Mouse (Mus musculus) lung, embryonic 16.5 days (tissue): ENCODE measurements at regions not wholly inside any gene's neighbourhood (a gene's known extent, or its start where the extent isn't known, plus 50 kb on each side); places are given as distances from the start of the nearest gene placed in this dataset.
A peak's percentile ranks its signal among the peaks of the same experiment; 100 is the strongest.

Experiments
- ATAC-seq: fragments of 200-750 bp; cut with Nextera tagmentation; 2 replicates; pipeline ENCODE4 v1.8.0; 2017; ENCODE audit warnings: low read depth, mild to moderate bottlenecking, moderate library complexity
- H3K27ac ChIP-seq: fragments of 300-500 bp; sonication (generic); 2 replicates; pipeline ENCODE4 v1.5.1; 2014; ENCODE audit warnings: mild to moderate bottlenecking, control low read depth, low read length
- H3K27me3 ChIP-seq: fragments of 300-500 bp; sonication (generic); 2 replicates; pipeline ENCODE4 v1.6.1; 2014; ENCODE audit warnings: low read depth, low read length, mixed read lengths; ENCODE audit not compliant: control insufficient read depth, insufficient read depth
- H3K36me3 ChIP-seq: fragments of 300-500 bp; sonication (generic); 2 replicates; pipeline ENCODE4 v1.6.1; 2014; ENCODE audit warnings: low read length; ENCODE audit not compliant: control insufficient read depth, insufficient read depth
- H3K4me1 ChIP-seq: fragments of 300-500 bp; sonication (generic); replicated peaks from 2 replicates; pipeline ENCODE4 v1.6.1; 2014; ENCODE audit warnings: low read length, mixed read lengths; ENCODE audit not compliant: control insufficient read depth, insufficient read depth
- H3K4me2 ChIP-seq: fragments of 300-500 bp; sonication (generic); 2 replicates; pipeline ENCODE4 v1.6.1; 2014; ENCODE audit warnings: low read depth, low read length, control low read depth
- H3K4me3 ChIP-seq: fragments of 300-500 bp; sonication (generic); 2 replicates; pipeline ENCODE4 v1.5.1; 2014; ENCODE audit warnings: mild to moderate bottlenecking, low read length, control low read depth
- H3K9ac ChIP-seq: fragments of 300-500 bp; sonication (generic); 2 replicates; pipeline ENCODE4 v1.6.1; 2014; ENCODE audit warnings: low read length, control low read depth
- H3K9me3 ChIP-seq: fragments of 300-500 bp; sonication (generic); 2 replicates; pipeline ENCODE4 v1.6.1; 2016; ENCODE audit warnings: low read length; ENCODE audit not compliant: control insufficient read depth
- WGBS: fragments of 180-500 bp; shearing (Covaris S2); extraction: QIAGEN DNeasy Blood & Tissue Kit; methylation state at CpG from one replicate; pipeline ENCODE4 v1.1.7; 2014; 5-methylcytosine and 5-hydroxymethylcytosine counted together

DNA sequence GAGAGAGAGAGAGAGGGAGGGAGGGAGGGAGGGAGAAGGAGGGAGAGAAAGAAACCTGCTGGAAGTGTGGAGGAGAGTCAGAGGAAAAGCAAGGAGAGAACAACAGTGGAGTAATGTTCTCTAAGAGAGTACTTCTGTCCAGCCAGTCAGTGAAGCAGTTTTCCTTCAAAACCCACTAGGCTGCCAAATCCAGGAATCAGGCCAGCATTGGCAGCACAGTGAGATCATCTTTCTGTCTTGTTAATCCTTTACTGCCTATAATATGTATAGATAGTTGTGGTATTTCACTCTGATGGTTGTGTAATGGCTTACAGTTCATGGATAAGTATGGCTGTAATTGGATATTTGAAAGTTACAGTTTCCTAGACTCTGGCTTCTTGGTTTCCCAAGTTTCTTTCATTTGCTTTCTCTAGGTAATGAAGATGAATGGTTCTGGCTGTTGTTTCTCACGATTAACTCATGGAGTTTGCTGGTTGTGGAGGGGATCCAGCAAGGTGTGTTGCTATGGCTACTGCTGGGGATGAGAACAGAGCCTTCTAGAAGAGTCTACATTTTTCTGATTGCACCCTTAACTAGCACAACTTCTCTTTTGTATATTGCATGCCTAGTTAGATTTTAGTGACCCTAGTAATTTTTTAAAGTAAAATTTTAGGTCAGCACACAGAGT lies 296.7 kb downstream of the Tbc1d1 start:
- no peak overlapping the region for H3K27ac ChIP-seq
- no peak overlapping the region for H3K4me3 ChIP-seq
- H3K4me2 ChIP-seq, result no peak overlapping the region
- H3K27me3 ChIP-seq, result no peaks in the 10 kb centered on the region
- H3K9ac ChIP-seq, result no peak overlapping the region
- no peak for ATAC-seq
- H3K9me3 ChIP-seq, result no peaks in the 10 kb centered on the region
- H3K36me3 ChIP-seq, result no peaks in the 10 kb centered on the region
- no peaks in the 10 kb centered on the region; the same call in 1 of the 2 replicates for H3K4me1 ChIP-seq
- 11% methylated on average over 1 of the region's 1 CpGs for WGBS

DNA sequence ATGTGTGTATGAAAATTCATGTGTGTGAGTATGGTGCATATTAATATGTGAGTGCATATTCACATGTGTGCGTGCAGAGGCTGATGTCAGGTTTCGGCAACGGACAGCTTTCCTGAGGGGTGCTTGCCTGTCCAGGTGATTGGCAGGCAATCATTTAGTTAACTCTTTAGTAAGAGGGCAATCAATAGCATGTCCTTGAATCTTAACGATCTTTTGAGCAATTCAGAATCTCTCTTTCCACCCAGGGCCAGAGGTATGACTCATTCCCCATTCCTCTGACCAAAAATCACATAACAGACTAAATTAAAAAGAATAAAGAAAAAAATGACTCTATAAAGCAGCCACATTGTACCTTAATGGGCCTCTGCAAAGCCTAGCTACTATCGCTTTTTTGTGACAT lies 303.7 kb downstream of the Tbc1d1 start:
- Histone ChIP-seq H3K9ac (no peak overlapping the region), H3K27ac (no peak overlapping the region), H3K4me3 (no peak overlapping the region), H3K4me2 (no peak overlapping the region), H3K9me3 (no peaks in the 10 kb centered on the region), H3K27me3 (no peaks in the 10 kb centered on the region), H3K36me3 (no peaks in the 10 kb centered on the region), H3K4me1 (no peaks in the 10 kb centered on the region; the same call in 1 of the 2 replicates)
- WGBS, result 84% methylated on average over 5 of the region's 5 CpGs
- no peak for ATAC-seq

DNA sequence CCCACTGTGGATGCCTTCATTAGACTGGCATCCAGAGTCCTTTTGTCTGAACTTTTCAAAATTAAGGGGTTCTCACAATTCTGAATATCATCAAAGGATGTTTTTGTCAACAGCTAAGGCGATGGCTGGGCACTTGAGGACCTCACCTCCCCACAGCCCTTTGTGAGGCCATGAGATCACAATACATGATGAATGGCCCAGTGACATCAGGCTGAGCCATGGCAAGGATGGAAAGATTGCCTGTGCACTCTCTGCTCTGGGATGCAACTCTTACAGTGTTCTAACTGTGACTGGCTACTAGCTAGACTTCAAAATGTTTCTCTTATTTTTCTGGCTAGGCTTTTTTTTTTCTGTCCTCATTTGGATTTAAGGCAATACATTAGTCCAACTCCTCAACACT lies 304.8 kb downstream of the Tbc1d1 start:
- 73% methylated on average over 1 of the region's 1 CpGs for WGBS
- no peak for ATAC-seq
- Histone ChIP-seq H3K4me1 (no peaks in the 10 kb centered on the region; the same call in 1 of the 2 replicates), H3K27me3 (no peaks in the 10 kb centered on the region), H3K9ac (no peak overlapping the region), H3K4me3 (no peak overlapping the region), H3K4me2 (no peak overlapping the region), H3K36me3 (no peaks in the 10 kb centered on the region), H3K27ac (no peak overlapping the region), H3K9me3 (no peaks in the 10 kb centered on the region)

DNA sequence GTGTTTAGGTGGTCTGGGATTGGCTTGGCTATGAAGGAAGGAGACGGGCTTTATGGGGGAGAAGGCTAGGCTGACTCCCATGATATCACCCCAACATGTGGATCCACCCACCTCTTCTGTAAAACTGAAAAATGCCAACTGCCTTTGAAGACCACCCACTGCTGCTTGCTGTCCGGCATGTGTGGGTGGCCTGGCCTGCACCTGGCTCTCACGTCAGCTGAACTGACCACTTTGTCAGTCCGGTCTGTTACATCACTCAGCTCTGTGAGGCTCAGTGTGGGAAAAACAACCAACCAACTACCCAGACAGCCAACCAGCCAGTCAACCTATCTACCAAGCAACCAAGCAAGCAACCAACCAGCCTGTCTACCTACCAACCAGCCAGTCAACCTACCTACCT lies 305.5 kb downstream of the Tbc1d1 start:
- H3K27ac ChIP-seq, result no peak overlapping the region
- H3K4me3 ChIP-seq, result no peak overlapping the region
- no peaks in the 10 kb centered on the region; the same call in 1 of the 2 replicates for H3K4me1 ChIP-seq
- H3K9ac ChIP-seq, result no peak overlapping the region
- no peaks in the 10 kb centered on the region for H3K27me3 ChIP-seq
- no peaks in the 10 kb centered on the region for H3K36me3 ChIP-seq
- WGBS, result 83% methylated on average over 4 of the region's 4 CpGs
- ATAC-seq, result no peak
- no peak overlapping the region for H3K4me2 ChIP-seq
- no peaks in the 10 kb centered on the region for H3K9me3 ChIP-seq

GRCm38 (mm10) chr5:64462411-64462810 lies 306.3 kb downstream of the Tbc1d1 start:
- Histone ChIP-seq H3K36me3 (no peaks in the 10 kb centered on the region), H3K27ac (no peak overlapping the region), H3K9ac (no peak overlapping the region), H3K27me3 (no peaks in the 10 kb centered on the region), H3K4me1 (no peaks in the 10 kb centered on the region; the same call in 1 of the 2 replicates), H3K4me2 (no peak overlapping the region), H3K4me3 (no peak overlapping the region), H3K9me3 (no peaks in the 10 kb centered on the region)
- peak; percentile 62; the same call in 1 of the 2 replicates for ATAC-seq
- WGBS, result 37% methylated on average over 3 of the region's 3 CpGs

DNA sequence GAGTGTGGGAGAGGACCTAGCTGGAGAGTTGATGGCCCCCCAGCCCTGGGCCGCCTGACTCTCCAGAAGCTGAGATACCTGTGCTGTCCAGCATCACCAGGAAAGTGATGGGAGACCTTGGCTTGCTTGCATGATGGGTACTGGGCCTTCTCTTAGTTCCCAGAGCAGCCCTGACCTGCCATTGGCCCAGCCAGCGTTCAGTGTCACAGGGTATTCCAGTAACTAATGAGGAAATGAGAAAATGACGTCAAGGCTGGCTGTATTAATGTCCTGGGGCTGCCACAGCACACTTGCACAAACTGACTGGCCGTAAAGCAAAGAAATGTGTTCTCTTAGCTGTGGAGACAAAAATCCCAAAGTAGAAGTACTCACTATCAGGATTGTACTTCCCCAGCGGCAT lies 307.5 kb downstream of the Tbc1d1 start:
- Histone ChIP-seq H3K4me3 (no peak overlapping the region), H3K27ac (no peak overlapping the region), H3K9ac (no peak overlapping the region), H3K4me2 (no peak overlapping the region), H3K27me3 (no peaks in the 10 kb centered on the region), H3K9me3 (no peaks in the 10 kb centered on the region), H3K4me1 (no peaks in the 10 kb centered on the region; the same call in 1 of the 2 replicates), H3K36me3 (no peaks in the 10 kb centered on the region)
- 74% methylated on average over 5 of the region's 5 CpGs for WGBS
- no peak for ATAC-seq

DNA sequence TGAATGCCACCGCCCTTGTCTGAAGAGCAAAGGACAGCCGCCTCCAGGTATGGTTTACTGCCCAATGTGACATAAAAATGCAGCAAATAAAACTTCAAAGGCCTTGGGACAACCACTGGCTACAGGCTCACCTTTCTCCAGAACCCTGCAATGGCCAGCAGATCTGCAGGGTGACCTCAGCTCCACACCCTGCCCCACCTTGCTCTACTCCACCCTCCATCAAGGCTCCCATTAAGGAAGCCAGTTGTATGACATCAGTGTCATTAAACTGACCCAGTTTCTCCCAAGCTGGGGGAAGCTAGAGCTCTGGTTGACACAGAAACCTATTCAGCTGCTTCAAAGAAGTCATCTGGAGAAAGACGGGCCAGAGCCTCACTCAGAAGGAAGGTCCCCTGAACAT lies 310.2 kb downstream of the Tbc1d1 start:
- no peak overlapping the region for H3K4me3 ChIP-seq
- no peak overlapping the region for H3K9ac ChIP-seq
- H3K9me3 ChIP-seq, result no peaks in the 10 kb centered on the region
- no peak for ATAC-seq
- H3K36me3 ChIP-seq, result no peaks in the 10 kb centered on the region
- H3K4me2 ChIP-seq, result no peak overlapping the region
- no peaks in the 10 kb centered on the region; the same call in 1 of the 2 replicates for H3K4me1 ChIP-seq
- WGBS, result 86% methylated on average over 3 of the region's 3 CpGs
- H3K27ac ChIP-seq, result no peak overlapping the region
- no peaks in the 10 kb centered on the region for H3K27me3 ChIP-seq

DNA sequence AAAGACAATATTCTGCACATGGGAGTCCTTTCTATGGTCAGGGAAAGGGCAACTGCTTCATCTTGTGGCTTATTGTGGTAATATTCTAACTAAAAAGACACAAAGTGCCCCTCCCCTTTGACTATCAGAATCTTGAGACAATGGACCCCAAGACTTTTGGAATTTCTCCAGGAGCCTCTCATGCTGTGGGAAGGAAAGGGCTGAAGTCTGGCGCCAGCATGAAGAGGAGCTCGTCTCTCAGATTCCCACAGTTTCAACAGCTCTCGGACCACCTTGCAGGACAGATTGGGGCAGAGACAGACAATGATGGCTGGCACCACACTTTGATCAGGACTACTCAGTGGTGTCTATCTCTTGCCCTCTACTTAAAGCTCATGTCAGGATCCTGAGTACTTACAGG lies 311.8 kb downstream of the Tbc1d1 start:
- H3K9ac ChIP-seq, result no peak overlapping the region
- no peak overlapping the region for H3K4me3 ChIP-seq
- no peaks in the 10 kb centered on the region for H3K9me3 ChIP-seq
- 0 out of 2 replicates have a peak, but pooled peaks cover 3% of the 10 kb centered on the region for H3K4me1 ChIP-seq
- H3K27ac ChIP-seq, result no peak overlapping the region
- H3K4me2 ChIP-seq, result no peak overlapping the region
- ATAC-seq, result no peak
- H3K36me3 ChIP-seq, result no peaks in the 10 kb centered on the region
- H3K27me3 ChIP-seq, result no peaks in the 10 kb centered on the region
- 76% methylated on average over 3 of the region's 3 CpGs for WGBS

- no peak overlapping the region for H3K9ac ChIP-seq
- no peaks in the 10 kb centered on the region for H3K27me3 ChIP-seq
- no peaks in the 10 kb centered on the region for H3K9me3 ChIP-seq
- no peak overlapping the region for H3K4me3 ChIP-seq
- 0 out of 2 replicates have a peak, but pooled peaks cover 3% of the 10 kb centered on the region for H3K4me1 ChIP-seq
- peak; percentile 38; the same call in 1 of the 2 replicates for ATAC-seq
- H3K4me2 ChIP-seq, result no peak overlapping the region
- H3K36me3 ChIP-seq, result no peaks in the 10 kb centered on the region
- WGBS, result 74% methylated on average over 7 of the region's 7 CpGs
- no peak overlapping the region for H3K27ac ChIP-seq
These were observed 312.2 kb downstream of the Tbc1d1 start for GRCm38 (mm10) chr5:64468307-64468706.
